Mouse (Mus musculus) hindbrain, embryonic 15.5 days (tissue): Measurements from ENCODE around the gene Tmem81. TPM values are rescaled to one million over a fixed set of nuclear protein-coding genes. Genes with fewer than 3 reads are reported as not detected.

ENCODE experiments used
- ATAC-seq: fragments of 200-750 bp; cut with Nextera tagmentation; 2 replicates; pipeline ENCODE4 v1.8.0; 2017; ENCODE audit warnings: low read depth, moderate number of reproducible peaks, moderate TSS enrichment; ENCODE audit not compliant: low FRiP score
- H3K27ac ChIP-seq: fragments of 300-500 bp; sonication (generic); replicated peaks from 2 replicates; pipeline ENCODE4 v1.5.1; 2015; ENCODE audit warnings: mild to moderate bottlenecking, inconsistent platforms
- H3K27me3 ChIP-seq: fragments of 300-500 bp; sonication (generic); 2 replicates; pipeline ENCODE4 v1.6.1; 2015; ENCODE audit warnings: control low read depth, inconsistent platforms
- H3K36me3 ChIP-seq: fragments of 300-500 bp; sonication (generic); 2 replicates; pipeline ENCODE4 v1.6.1; 2015; ENCODE audit warnings: control low read depth, inconsistent platforms
- H3K4me1 ChIP-seq: fragments of 300-500 bp; sonication (generic); replicated peaks from 2 replicates; pipeline ENCODE4 v1.6.1; 2015; ENCODE audit warnings: control low read depth, inconsistent platforms
- H3K4me2 ChIP-seq: fragments of 300-500 bp; sonication (generic); 2 replicates; pipeline ENCODE4 v1.6.1; 2015; ENCODE audit warnings: moderate library complexity, mild to moderate bottlenecking, inconsistent platforms
- H3K4me3 ChIP-seq: fragments of 300-500 bp; sonication (generic); 2 replicates; pipeline ENCODE4 v1.5.1; 2015; ENCODE audit warnings: mild to moderate bottlenecking, inconsistent platforms
- H3K9ac ChIP-seq: fragments of 300-500 bp; sonication (generic); 2 replicates; pipeline ENCODE4 v1.6.1; 2015; ENCODE audit warnings: inconsistent platforms
- H3K9me3 ChIP-seq: fragments of 300-500 bp; sonication (generic); 2 replicates; pipeline ENCODE4 v1.6.1; 2016; ENCODE audit warnings: control low read depth, inconsistent platforms
- WGBS: fragments of 180-500 bp; shearing (Covaris S2); methylation state at CpG from one replicate; pipeline ENCODE4 v1.1.7; 2015; 5-methylcytosine and 5-hydroxymethylcytosine counted together
- polyA plus RNA-seq: library from polyadenylated mRNA; unstranded; fragments of >200 nt; fragmentation: Nextera tagmentation; extraction: Ambion mirVana; gene quantifications from 2 replicates; pipeline ENCODE4 v1.2.1, GENCODE M21; 2015

Gene Tmem81
- polyA plus RNA-seq, 1 experiment from 2014 or later = 1.1 TPM

GRCm38 (mm10) chr1:132523048-132523447 is 17.0 kb downstream of the Tmem81 start:
- no peaks in the 10 kb centered on the region for H3K27me3 ChIP-seq
- no peak overlapping the region for H3K4me3 ChIP-seq
- no peak overlapping the region for H3K27ac ChIP-seq
- H3K9ac ChIP-seq = no peak overlapping the region
- 72% methylated on average over 8 of the region's 8 CpGs for WGBS
- no peak for ATAC-seq
- H3K4me1 ChIP-seq = peaks cover 23% of the 10 kb centered on the region
- H3K36me3 ChIP-seq = peaks cover 15% of the 10 kb centered on the region
- no peak overlapping the region for H3K4me2 ChIP-seq
- H3K9me3 ChIP-seq = no peaks in the 10 kb centered on the region

- WGBS = 37% methylated on average over 4 of the region's 4 CpGs
- no peaks in the 10 kb centered on the region for H3K27me3 ChIP-seq
- H3K4me3 ChIP-seq = no peak overlapping the region
- no peak for ATAC-seq
- H3K27ac ChIP-seq = no peak overlapping the region
- H3K4me2 ChIP-seq = no peak overlapping the region
- H3K9ac ChIP-seq = no peak overlapping the region
- peaks cover 15% of the 10 kb centered on the region for H3K36me3 ChIP-seq
- H3K4me1 ChIP-seq = peaks cover 23% of the 10 kb centered on the region
- H3K9me3 ChIP-seq = no peaks in the 10 kb centered on the region
Observed at GRCm38 (mm10) chr1:132523920-132524319, 17.9 kb downstream of the Tmem81 start.

GRCm38 (mm10) chr1:132525832-132526231 is 19.8 kb downstream of the Tmem81 start:
- H3K27ac ChIP-seq = peak overlapping the region; percentile 84
- H3K9ac ChIP-seq = peak overlapping the region; percentile 41
- H3K4me3 ChIP-seq = no peak overlapping the region
- peak overlapping the region; percentile 13; the same call in 1 of the 2 replicates for H3K4me2 ChIP-seq
- H3K9me3 ChIP-seq = no peaks in the 10 kb centered on the region
- H3K27me3 ChIP-seq = no peaks in the 10 kb centered on the region
- peaks cover 31% of the 10 kb centered on the region for H3K4me1 ChIP-seq
- 10% methylated on average over 10 of the region's 10 CpGs for WGBS
- H3K36me3 ChIP-seq = peaks cover 15% of the 10 kb centered on the region
- peak; percentile 84 for ATAC-seq

GRCm38 (mm10) chr1:132528071-132528470 is 22.0 kb downstream of the Tmem81 start:
- no peak overlapping the region for H3K4me2 ChIP-seq
- 93% methylated on average over 13 of the region's 13 CpGs for WGBS
- H3K4me3 ChIP-seq = no peak overlapping the region
- H3K27me3 ChIP-seq = no peaks in the 10 kb centered on the region
- H3K4me1 ChIP-seq = peaks cover 36% of the 10 kb centered on the region
- no peaks in the 10 kb centered on the region for H3K9me3 ChIP-seq
- peaks cover 2% of the 10 kb centered on the region for H3K36me3 ChIP-seq
- H3K27ac ChIP-seq = no peak overlapping the region
- H3K9ac ChIP-seq = no peak overlapping the region
- ATAC-seq = no peak

GRCm38 (mm10) chr1:132528647-132529334 is 22.8 kb downstream of the Tmem81 start:
- Histone ChIP-seq H3K4me2 (no peak overlapping the region), H3K9ac (no peak overlapping the region), H3K36me3 (no peaks in the 10 kb centered on the region; the same call in 1 of the 2 replicates), H3K4me3 (no peak overlapping the region), H3K27me3 (no peaks in the 10 kb centered on the region), H3K4me1 (peaks cover 37% of the 10 kb centered on the region), H3K27ac (no peak overlapping the region), H3K9me3 (no peaks in the 10 kb centered on the region)
- no peak for ATAC-seq
- 89% methylated on average over 19 of the region's 19 CpGs for WGBS

- H3K4me1 ChIP-seq = peaks cover 41% of the 10 kb centered on the region
- H3K4me2 ChIP-seq = no peak overlapping the region
- no peaks in the 10 kb centered on the region for H3K27me3 ChIP-seq
- H3K27ac ChIP-seq = peak overlapping the region; percentile 12; the same call in 1 of the 2 replicates
- no peak overlapping the region for H3K9ac ChIP-seq
- H3K36me3 ChIP-seq = no peaks in the 10 kb centered on the region; the same call in 1 of the 2 replicates
- ATAC-seq = peak; percentile 43; the same call in 1 of the 2 replicates
- H3K9me3 ChIP-seq = no peaks in the 10 kb centered on the region
- WGBS = 3% methylated on average over 5 of the region's 5 CpGs
- no peak overlapping the region for H3K4me3 ChIP-seq
Observed at GRCm38 (mm10) chr1:132530631-132531191, 24.7 kb downstream of the Tmem81 start.

GRCm38 (mm10) chr1:132532521-132532920 is 26.5 kb downstream of the Tmem81 start:
- no peaks in the 10 kb centered on the region for H3K27me3 ChIP-seq
- no peak overlapping the region for H3K4me3 ChIP-seq
- ATAC-seq = no peak
- no peaks in the 10 kb centered on the region; the same call in 1 of the 2 replicates for H3K36me3 ChIP-seq
- H3K9me3 ChIP-seq = no peaks in the 10 kb centered on the region
- WGBS = 70% methylated on average over 9 of the region's 9 CpGs
- H3K27ac ChIP-seq = no peak overlapping the region
- H3K4me2 ChIP-seq = no peak overlapping the region
- peaks cover 28% of the 10 kb centered on the region for H3K4me1 ChIP-seq
- H3K9ac ChIP-seq = no peak overlapping the region

GRCm38 (mm10) chr1:132533840-132534239 is 27.8 kb downstream of the Tmem81 start:
- Histone ChIP-seq H3K27me3 (no peaks in the 10 kb centered on the region), H3K9me3 (no peaks in the 10 kb centered on the region), H3K4me2 (no peak overlapping the region), H3K36me3 (no peaks in the 10 kb centered on the region; the same call in 1 of the 2 replicates), H3K9ac (no peak overlapping the region), H3K4me3 (no peak overlapping the region), H3K27ac (no peak overlapping the region), H3K4me1 (peaks cover 28% of the 10 kb centered on the region)
- 7% methylated on average over 8 of the region's 8 CpGs for WGBS
- ATAC-seq = no peak; the same call in 1 of the 2 replicates

GRCm38 (mm10) chr1:132535541-132535940 is 29.5 kb downstream of the Tmem81 start:
- Histone ChIP-seq H3K9me3 (no peaks in the 10 kb centered on the region), H3K27ac (no peak overlapping the region), H3K9ac (no peak overlapping the region), H3K27me3 (no peaks in the 10 kb centered on the region), H3K4me1 (peaks cover 33% of the 10 kb centered on the region), H3K4me3 (no peak overlapping the region), H3K36me3 (no peaks in the 10 kb centered on the region), H3K4me2 (no peak overlapping the region)
- ATAC-seq = no peak
- WGBS = 89% methylated on average over 4 of the region's 4 CpGs

GRCm38 (mm10) chr1:132536416-132536815 is 30.4 kb downstream of the Tmem81 start:
- H3K4me1 ChIP-seq = peaks cover 34% of the 10 kb centered on the region
- no peaks in the 10 kb centered on the region for H3K9me3 ChIP-seq
- 72% methylated on average over 3 of the region's 3 CpGs for WGBS
- H3K9ac ChIP-seq = no peak overlapping the region
- H3K4me3 ChIP-seq = no peak overlapping the region
- H3K27ac ChIP-seq = no peak overlapping the region
- H3K36me3 ChIP-seq = no peaks in the 10 kb centered on the region
- no peaks in the 10 kb centered on the region for H3K27me3 ChIP-seq
- no peak overlapping the region for H3K4me2 ChIP-seq
- no peak for ATAC-seq

- H3K27ac ChIP-seq = no peak overlapping the region
- H3K9me3 ChIP-seq = no peaks in the 10 kb centered on the region
- no peak overlapping the region for H3K9ac ChIP-seq
- H3K36me3 ChIP-seq = no peaks in the 10 kb centered on the region
- H3K4me2 ChIP-seq = no peak overlapping the region
- no peaks in the 10 kb centered on the region for H3K27me3 ChIP-seq
- ATAC-seq = no peak
- WGBS = 81% methylated on average over 5 of the region's 5 CpGs
- H3K4me1 ChIP-seq = peaks cover 47% of the 10 kb centered on the region
- H3K4me3 ChIP-seq = no peak overlapping the region
Observed at GRCm38 (mm10) chr1:132537736-132538135, 31.7 kb downstream of the Tmem81 start.

GRCm38 (mm10) chr1:132540701-132541100 is 34.7 kb downstream of the Tmem81 start:
- H3K27ac ChIP-seq = no peak overlapping the region
- no peak for ATAC-seq
- 51% methylated on average over 7 of the region's 7 CpGs for WGBS
- peak overlapping the region; percentile 77 for H3K4me2 ChIP-seq
- no peaks in the 10 kb centered on the region for H3K36me3 ChIP-seq
- peak overlapping the region; percentile 51 for H3K4me3 ChIP-seq
- H3K27me3 ChIP-seq = no peaks in the 10 kb centered on the region
- H3K9ac ChIP-seq = no peak overlapping the region
- H3K9me3 ChIP-seq = no peaks in the 10 kb centered on the region
- H3K4me1 ChIP-seq = peaks cover 41% of the 10 kb centered on the region
